Mouse (Mus musculus): ENCODE measurements at regions not wholly inside any gene's neighbourhood (a gene's known extent, or its start where the extent isn't known, plus 50 kb on each side); places are given as distances from the start of the nearest gene placed in this dataset.

DNA sequence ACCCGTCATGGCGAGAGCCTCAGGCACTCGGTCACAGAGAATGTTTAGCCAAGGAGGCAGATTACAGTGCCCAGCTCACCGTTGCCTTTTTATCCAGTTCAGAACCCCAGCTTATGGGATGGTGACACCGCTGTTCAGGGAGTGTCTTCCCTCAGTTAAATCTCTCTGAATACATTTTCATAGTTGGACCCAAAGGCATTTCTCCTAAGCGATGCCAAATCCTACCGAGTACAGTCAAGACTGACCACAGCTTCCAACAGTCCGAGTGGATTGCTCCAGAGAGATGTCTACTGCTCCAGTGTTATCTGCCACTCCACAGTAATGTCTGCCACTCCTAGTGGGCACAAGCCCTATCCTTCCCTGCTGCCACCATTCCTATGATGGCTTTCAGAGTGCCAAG, 93.0 kb downstream of the Ets2 start:
- no peak overlapping the region for H3K4me3 ChIP-seq (replicated peaks; ENCODE audit: extremely low read depth, low read depth, low read length)
- WGBS: 69% methylated on average over 8 of the region's 8 CpGs
- no peaks in the 10 kb centered on the region for H3K4me1 ChIP-seq (ENCODE audit: control insufficient read depth, insufficient read depth, low read length)
- TF ChIP-seq CTCF (IDR thresholded peaks at IDR 0.05; ENCODE audit: insufficient read depth, low read length) (no peak), POLR2A (IDR thresholded peaks at IDR 0.05; ENCODE audit: borderline replicate concordance, extremely low read depth, low read depth, low read length) (no peak)
- no peak for DNase-seq

DNA sequence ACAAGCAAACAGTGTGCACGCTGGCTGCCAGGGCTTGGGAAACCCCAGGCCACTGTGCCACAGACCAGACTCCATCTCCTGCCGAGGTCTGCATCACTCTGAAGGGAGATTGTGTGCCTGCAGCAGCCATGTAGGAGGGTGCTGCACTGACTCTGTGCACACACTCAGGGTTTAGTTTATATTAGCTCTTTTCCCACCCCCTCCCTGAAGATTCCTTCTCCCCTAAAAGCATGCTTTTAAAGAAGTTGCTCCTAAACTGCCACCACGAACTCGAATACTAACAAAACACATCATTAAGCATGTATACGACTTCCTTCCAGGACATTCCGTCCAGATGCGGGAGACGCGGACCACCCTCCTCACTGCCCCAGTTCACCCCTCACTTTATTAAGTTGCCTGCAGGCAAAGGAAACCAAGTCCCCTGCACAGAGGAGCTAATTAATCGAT, 92.4 kb downstream of the Ets2 start:
- 37% methylated on average over 10 of the region's 10 CpGs for WGBS
- TF ChIP-seq POLR2A (IDR thresholded peaks at IDR 0.05; ENCODE audit: borderline replicate concordance, extremely low read depth, low read depth, low read length) (no peak), CTCF (IDR thresholded peaks at IDR 0.05; ENCODE audit: insufficient read depth, low read length) (no peak)
- Histone ChIP-seq H3K4me1 (ENCODE audit: control insufficient read depth, insufficient read depth, low read length) (no peaks in the 10 kb centered on the region), H3K4me3 (replicated peaks; ENCODE audit: extremely low read depth, low read depth, low read length) (no peak overlapping the region)
- DNase-seq: no peak

- DNase-seq: no peak
- Histone ChIP-seq H3K4me1 (ENCODE audit: control insufficient read depth, insufficient read depth, low read length) (no peaks in the 10 kb centered on the region), H3K4me3 (replicated peaks; ENCODE audit: extremely low read depth, low read depth, low read length) (no peak overlapping the region)
- 70% methylated on average over 4 of the region's 4 CpGs for WGBS
- TF ChIP-seq CTCF (IDR thresholded peaks at IDR 0.05; ENCODE audit: insufficient read depth, low read length) (no peak), POLR2A (IDR thresholded peaks at IDR 0.05; ENCODE audit: borderline replicate concordance, extremely low read depth, low read depth, low read length) (no peak)
These were observed 88.8 kb downstream of the Ets2 start for GRCm38 (mm10) chr16:95790691-95791090.

DNA sequence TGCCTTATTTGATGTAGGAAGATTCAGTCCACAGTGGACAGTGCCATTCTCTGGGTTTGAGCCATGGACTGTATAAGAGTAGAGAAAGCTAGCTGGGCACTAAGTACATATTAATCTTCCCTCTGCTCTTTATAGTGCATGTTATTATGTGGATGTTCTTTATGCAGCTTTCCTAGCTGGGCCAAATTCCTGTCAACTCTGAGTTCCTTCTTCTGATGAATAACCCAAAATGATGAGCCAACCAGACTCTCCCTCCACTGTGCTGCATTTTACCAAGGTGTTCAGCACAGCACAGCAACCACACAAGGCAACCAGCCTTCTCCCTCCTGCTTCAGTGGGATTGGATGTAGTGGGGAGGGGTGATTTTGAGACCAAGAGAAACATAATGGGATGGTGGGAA, 87.7 kb downstream of the Ets2 start:
- Histone ChIP-seq H3K4me3 (replicated peaks; ENCODE audit: extremely low read depth, low read depth, low read length) (no peak overlapping the region), H3K4me1 (ENCODE audit: control insufficient read depth, insufficient read depth, low read length) (no peaks in the 10 kb centered on the region)
- no peak for DNase-seq
- TF ChIP-seq CTCF (IDR thresholded peaks at IDR 0.05; ENCODE audit: insufficient read depth, low read length) (no peak), POLR2A (IDR thresholded peaks at IDR 0.05; ENCODE audit: borderline replicate concordance, extremely low read depth, low read depth, low read length) (no peak)

GRCm38 (mm10) chr16:95781681-95782080, 79.8 kb downstream of the Ets2 start:
- TF ChIP-seq CTCF (IDR thresholded peaks at IDR 0.05; ENCODE audit: insufficient read depth, low read length) (no peak), POLR2A (IDR thresholded peaks at IDR 0.05; ENCODE audit: borderline replicate concordance, extremely low read depth, low read depth, low read length) (no peak)
- WGBS: 80% methylated on average over 5 of the region's 5 CpGs
- Histone ChIP-seq H3K4me3 (replicated peaks; ENCODE audit: extremely low read depth, low read depth, low read length) (no peak overlapping the region), H3K4me1 (ENCODE audit: control insufficient read depth, insufficient read depth, low read length) (0 out of 2 replicates have a peak, but pooled peaks cover 3% of the 10 kb centered on the region)
- no peak for DNase-seq

DNA sequence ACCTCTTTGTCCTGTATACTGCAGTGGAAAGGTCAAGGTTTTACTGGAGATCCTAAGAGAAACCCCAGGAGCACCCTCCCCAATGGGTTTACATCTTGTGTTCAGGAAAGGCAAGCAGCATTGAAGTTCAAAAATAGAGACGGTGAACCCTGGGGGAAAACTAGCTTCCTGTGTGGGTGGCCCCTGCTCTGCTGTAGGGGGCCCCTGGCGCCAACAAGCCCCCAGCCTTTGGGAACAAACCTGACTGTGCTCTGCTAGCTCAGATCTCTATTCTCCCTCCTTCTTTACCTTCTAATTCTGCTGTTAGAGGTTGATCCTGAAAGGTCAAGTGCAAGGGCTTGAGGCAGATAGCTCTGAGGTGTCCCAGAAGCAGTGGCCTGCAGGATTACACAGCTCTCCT, 78.6 kb downstream of the Ets2 start:
- Histone ChIP-seq H3K4me3 (replicated peaks; ENCODE audit: extremely low read depth, low read depth, low read length) (no peak overlapping the region), H3K4me1 (ENCODE audit: control insufficient read depth, insufficient read depth, low read length) (0 out of 2 replicates have a peak, but pooled peaks cover 3% of the 10 kb centered on the region)
- DNase-seq: no peak
- WGBS: 74% methylated on average over 2 of the region's 2 CpGs
- TF ChIP-seq CTCF (IDR thresholded peaks at IDR 0.05; ENCODE audit: insufficient read depth, low read length): no peak
- TF ChIP-seq POLR2A (IDR thresholded peaks at IDR 0.05; ENCODE audit: borderline replicate concordance, extremely low read depth, low read depth, low read length): no peak

- DNase-seq: no peak
- 82% methylated on average over 6 of the region's 6 CpGs for WGBS
- 0 out of 2 replicates have a peak, but pooled peaks cover 3% of the 10 kb centered on the region for H3K4me1 ChIP-seq (ENCODE audit: control insufficient read depth, insufficient read depth, low read length)
- H3K4me3 ChIP-seq (replicated peaks; ENCODE audit: extremely low read depth, low read depth, low read length): no peak overlapping the region
- TF ChIP-seq POLR2A (IDR thresholded peaks at IDR 0.05; ENCODE audit: borderline replicate concordance, extremely low read depth, low read depth, low read length): no peak
These were observed 77.2 kb downstream of the Ets2 start for GRCm38 (mm10) chr16:95778845-95779722.

- DNase-seq: no peak
- WGBS: 63% methylated on average over 4 of the region's 4 CpGs
- TF ChIP-seq POLR2A (IDR thresholded peaks at IDR 0.05; ENCODE audit: borderline replicate concordance, extremely low read depth, low read depth, low read length): no peak
- TF ChIP-seq CTCF (IDR thresholded peaks at IDR 0.05; ENCODE audit: insufficient read depth, low read length): no peak
- Histone ChIP-seq H3K4me1 (ENCODE audit: control insufficient read depth, insufficient read depth, low read length) (0 out of 2 replicates have a peak, but pooled peaks cover 3% of the 10 kb centered on the region), H3K4me3 (replicated peaks; ENCODE audit: extremely low read depth, low read depth, low read length) (no peak overlapping the region)
These were observed 76.3 kb downstream of the Ets2 start for GRCm38 (mm10) chr16:95778173-95778572.

- peak; percentile 30 for DNase-seq
- WGBS: 72% methylated on average over 10 of the region's 10 CpGs
- Histone ChIP-seq H3K4me1 (ENCODE audit: control insufficient read depth, insufficient read depth, low read length) (0 out of 2 replicates have a peak, but pooled peaks cover 3% of the 10 kb centered on the region), H3K4me3 (replicated peaks; ENCODE audit: extremely low read depth, low read depth, low read length) (no peak overlapping the region)
- no peak for TF ChIP-seq CTCF (IDR thresholded peaks at IDR 0.05; ENCODE audit: insufficient read depth, low read length)
- TF ChIP-seq POLR2A (IDR thresholded peaks at IDR 0.05; ENCODE audit: borderline replicate concordance, extremely low read depth, low read depth, low read length): no peak
These were observed 74.9 kb downstream of the Ets2 start for GRCm38 (mm10) chr16:95776610-95777363.

Measured in lung, adult 2 months (tissue).